Mouse (Mus musculus): ENCODE data around the gene Lhfpl2.

DNA sequence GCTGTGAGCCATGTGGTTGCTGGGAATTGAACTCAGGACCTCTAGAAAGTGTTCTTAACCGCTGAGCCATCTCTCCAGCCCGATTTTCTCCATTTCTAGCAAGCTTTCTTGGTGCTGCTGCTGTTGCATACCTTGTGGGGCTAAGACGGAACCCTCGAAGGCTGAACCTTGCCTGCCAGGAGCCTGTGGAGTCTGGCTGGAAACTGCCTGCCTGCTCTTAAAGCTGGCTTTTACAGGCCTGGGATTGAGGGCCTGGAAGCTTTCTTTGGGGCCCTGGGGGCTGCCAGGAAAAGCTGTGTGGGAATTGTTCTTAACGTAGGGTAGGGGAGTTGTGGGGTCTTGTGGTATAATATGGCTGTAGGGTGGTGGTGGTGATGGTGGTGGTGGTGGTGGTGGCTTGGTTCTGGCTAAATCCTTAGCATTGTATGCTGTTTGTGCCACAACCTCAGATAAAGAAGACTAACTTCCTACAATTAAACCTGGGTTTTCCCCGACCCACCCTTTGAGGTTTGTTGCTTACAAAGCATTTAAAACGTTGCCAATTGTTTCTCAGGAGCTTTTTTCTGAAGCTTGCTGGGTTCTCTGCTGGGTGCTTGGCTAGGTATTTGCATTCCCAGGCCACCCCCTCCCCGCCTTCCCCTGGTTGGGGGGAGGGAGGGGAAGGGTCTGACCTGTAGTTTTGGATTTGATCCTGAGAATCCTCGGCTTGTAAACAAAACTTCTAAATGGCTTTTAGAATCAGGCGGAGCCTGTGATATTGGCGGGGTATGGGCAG, 7.9 kb downstream of the Lhfpl2 start:
- TF ChIP-seq CTCF (IDR thresholded peaks at IDR 0.05; ENCODE audit: low read depth) (no peak), EP300 (IDR thresholded peaks at IDR 0.05; ENCODE audit: low read depth) (no peak)
